Mouse (Mus musculus) neural tube, embryonic 10.5 days (tissue): ENCODE data around the gene Slc22a2.
A peak's percentile ranks its signal among the peaks of the same experiment; 100 is the strongest.
"Not testable (repeated sequence)": the region's sequence is repeated elsewhere in the genome, so short reads cannot be mapped to it uniquely, and the experiment has no call there.

ENCODE experiments used
- DNase-seq: peaks from one replicate; pipeline ENCODE4 v3.0.0-alpha.2; 2017; ENCODE audit warnings: low spot score; ENCODE audit errors: extremely low spot score

Gene Slc22a2

DNA sequence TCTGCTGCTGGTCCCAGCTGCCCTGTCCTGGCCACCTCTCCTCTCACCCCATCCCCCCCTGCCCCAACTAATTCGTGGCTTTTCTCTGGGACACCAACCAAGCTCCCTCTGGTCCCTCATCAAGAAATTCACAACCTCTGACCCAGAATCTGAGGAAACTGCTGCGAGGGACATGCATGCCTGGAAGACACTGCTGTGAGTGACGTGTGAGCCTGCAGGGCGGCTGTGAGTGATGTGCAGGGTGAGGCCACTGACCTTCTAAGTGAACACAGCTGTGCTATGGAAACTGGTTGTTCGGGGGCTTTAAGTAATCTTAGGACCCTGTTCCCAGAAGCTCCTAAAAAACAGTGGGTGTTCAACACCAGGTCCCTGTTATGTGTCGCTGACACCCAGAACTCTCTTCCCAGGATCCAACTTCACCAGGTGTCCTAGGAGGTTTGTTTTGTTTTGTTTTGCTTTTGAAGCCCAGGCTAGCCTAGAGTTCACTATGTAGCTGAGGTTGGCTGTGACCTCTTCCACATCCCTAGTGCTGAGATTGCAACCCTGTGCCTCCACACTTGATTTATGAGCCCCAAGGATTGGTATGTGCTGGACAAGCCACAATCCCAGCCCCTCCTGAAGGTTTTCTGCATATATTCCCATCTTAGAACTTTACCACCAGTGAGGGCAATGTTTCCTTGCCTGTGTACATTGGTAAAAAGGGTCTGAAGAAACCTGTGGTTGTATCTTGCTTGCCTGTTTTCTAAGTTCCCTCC, 47.2 kb downstream of the Slc22a2 start:
- DNase-seq, result peak; percentile 64

DNA sequence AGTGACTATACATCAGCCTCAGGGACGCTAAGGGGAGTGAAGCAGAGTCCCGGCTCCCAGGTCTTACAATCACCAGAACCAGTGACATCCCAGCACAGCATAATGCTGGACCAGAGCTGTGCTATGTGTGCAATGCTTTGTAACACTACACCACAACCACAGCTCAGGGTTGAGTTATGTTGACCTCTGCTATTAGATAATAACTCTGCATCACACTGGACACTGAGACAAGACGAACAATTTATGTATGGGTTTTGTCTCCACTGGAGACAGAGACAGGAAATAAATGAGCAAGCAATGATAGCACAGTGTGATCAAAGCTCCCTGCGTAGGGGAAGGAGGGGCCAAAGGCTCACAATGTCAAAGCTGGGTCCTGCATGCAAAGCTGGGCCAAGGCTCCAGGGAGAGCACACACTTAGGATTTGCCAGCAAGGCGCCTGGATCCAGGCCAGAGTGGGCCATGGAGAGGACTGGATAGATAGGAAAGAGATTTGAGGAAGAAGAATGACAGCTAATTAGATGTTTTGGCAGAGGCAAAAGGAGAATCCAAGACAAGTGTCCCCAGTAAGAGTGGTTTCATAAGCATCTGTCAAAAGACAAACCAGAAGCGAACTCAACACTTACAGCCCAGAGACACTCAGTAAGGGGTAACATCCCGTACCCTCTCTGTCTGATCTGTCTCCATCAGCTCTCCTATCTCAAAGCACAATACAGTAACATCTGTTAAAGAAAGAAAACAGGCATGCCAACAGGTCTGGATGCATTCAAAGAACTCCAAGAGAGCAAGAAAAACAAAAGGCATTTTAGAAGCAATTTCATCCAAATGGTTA, 48.1 kb downstream of the Slc22a2 start:
- DNase-seq, result peak; percentile 52

DNA sequence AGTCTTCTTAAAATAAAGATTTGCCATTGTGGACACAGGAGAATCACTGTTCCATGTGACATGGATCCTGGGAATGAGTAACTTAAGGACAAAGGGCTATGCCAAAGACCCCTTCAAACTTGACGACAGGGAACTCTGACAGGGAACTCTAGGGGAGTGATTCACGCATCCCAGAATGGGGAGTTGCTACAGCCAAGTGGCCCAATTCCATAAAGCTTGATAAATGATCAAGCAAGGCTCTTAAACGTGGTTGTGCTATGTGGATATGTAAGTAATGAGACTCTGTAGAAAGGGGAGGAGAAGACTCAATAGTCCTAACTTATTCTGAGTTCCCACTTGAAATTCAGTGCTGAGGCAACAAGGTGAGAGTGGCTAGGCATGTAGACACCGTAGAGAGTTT, 50.9 kb downstream of the Slc22a2 start:
- DNase-seq, result no peak

DNA sequence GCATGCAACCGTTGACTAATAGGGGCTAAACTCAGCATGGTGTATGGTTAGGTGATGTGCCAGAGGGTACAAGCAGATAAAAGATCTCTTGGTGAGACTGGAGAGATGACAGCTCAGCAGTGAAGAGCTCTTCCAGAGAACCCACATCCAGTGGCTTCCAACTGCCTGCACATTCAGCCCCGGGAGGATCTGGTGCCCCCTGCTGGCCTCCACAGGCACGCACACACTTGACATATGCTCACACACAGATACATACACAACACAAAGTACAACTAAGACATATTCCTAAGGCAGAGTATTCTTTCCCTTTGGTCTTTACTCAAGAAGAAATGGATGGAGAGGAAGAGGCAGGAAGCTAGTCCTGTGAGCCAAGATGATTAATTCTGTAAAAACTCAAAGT, 55.7 kb downstream of the Slc22a2 start:
- DNase-seq, result no peak

DNA sequence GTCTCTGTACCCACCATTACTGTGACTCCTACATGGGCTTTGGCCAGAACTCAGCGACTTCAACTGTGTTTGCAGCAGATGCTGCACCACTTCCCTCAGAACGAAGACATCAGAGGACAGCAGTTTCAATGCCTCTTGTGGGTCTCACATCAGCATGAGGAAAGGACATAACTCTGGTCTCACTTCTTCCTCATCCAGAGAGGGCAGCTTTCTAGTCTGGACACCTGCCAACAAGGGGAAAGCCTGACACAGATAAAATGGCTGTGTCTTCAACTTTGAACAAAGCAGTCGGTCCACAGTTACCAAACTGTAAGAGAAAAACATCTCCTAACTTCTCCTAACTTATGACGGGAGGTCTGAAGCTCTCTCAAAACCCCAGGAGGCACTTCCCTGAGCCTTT, 57.2 kb downstream of the Slc22a2 start:
- DNase-seq, result no peak

DNA sequence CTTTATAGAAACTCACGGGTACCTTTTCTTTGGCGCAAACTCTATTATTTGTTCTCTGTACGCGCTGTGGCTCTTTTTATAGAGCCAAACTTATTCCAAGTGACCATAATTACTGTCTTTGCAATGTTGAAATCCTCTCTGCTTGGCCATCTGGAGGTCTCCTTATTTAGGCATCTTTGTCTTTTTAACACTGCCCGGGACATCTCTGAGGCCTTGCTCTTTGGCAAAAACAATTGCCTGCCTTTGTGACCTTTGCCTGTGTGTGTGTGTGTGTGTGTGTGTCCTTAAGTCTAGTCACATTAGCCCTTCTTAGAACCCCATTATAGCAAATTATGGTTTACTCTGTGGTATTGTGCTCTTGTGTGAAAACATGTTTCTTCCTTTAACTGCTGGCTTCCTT, 61.5 kb downstream of the Slc22a2 start:
- DNase-seq, result no peak

DNA sequence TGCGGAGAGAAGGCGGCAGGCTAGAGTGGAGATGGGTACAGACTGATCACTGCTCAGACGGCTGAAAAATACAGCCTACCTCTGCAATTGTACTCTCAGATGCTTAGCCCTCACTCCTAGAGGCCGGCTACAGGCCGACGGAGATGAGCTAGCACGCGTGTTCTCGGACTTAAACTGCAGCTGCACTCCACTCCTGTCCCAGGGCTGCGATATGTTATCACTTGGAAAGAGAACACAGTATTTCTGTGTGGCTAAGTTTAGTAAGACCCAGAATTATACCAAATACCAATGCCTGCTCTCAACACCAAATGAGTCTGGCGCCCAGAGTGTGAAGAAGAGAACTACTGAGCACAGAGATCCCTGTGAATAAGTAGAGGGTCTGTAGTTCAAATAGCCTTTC, 68.7 kb downstream of the Slc22a2 start:
- no peak for DNase-seq

DNA sequence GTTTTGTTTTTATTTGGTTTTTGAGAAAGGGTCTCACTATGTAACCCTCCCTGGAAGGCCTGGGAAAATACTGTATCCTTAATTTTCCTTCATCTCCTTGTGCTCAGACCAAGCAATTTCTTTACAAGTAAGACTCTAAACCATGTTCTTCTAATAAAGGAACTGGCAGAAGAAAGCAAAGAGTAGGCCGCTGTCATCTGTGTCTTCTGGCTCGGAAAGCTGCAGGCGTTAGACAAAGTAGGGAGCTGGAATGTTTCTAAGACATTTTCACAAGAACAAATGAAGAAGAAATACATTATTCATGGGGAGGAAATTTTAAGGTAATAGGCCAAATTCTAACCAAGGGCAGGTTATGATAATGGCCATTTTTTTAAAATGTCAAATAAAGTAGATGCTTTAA, 70.1 kb downstream of the Slc22a2 start:
- DNase-seq, result no peak

DNA sequence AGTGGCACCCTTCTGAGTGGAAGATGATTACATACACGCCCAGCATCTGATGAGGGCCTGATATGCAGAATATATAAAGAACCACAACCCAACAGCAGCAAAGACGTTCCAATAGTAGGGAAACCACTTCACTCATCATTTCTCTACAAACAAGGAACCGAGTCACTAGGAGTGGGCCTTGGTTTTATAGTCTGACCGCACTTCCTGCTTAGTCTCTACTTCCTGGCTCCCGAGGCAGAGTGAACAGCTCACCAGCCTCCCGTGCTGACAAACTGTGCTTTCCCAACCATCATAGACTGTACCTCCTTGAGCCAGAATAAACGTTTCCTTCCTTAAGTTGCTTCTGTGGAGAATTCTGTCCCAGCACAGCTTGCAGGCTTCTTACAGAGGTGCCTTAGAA, 71.9 kb downstream of the Slc22a2 start:
- no peak for DNase-seq

DNA sequence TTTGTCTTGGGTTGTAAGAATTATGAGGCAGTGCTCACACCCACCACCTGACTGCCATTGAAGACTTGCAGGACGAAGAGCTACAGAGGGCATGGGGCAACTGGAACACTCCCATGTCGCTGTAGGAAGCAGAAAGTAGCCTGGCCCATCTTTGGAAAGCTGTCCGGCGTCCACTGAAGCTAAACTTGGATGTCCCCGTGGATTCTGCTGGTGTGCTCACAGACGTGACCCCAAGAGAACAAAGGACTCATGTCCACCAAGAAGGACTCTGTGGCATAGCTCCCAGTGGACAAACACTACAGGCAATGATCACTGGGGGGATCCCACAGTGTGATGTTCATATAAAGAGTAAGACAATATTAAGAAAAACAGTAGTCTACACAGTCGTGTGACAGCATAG, 74.9 kb downstream of the Slc22a2 start:
- DNase-seq, result no peak

DNA sequence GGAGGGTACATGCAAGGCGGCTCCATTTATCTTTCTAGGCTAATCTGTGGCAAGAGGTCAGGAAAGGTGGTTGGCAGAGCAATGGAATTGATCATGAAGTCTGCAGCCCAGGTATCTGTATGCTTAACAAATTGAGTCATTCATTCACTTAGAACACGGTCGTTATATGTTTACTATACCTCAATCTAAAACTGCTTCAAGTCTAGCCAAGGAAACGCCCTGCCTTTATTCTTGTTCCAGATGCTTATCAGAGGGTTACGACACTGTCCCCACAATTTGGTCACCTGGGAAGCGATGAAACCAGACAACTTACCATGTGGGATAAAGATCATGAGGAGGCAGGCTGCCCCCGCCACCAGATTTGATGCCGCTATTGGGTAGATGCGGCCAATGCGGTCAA, 75.3 kb downstream of the Slc22a2 start:
- no peak for DNase-seq

DNA sequence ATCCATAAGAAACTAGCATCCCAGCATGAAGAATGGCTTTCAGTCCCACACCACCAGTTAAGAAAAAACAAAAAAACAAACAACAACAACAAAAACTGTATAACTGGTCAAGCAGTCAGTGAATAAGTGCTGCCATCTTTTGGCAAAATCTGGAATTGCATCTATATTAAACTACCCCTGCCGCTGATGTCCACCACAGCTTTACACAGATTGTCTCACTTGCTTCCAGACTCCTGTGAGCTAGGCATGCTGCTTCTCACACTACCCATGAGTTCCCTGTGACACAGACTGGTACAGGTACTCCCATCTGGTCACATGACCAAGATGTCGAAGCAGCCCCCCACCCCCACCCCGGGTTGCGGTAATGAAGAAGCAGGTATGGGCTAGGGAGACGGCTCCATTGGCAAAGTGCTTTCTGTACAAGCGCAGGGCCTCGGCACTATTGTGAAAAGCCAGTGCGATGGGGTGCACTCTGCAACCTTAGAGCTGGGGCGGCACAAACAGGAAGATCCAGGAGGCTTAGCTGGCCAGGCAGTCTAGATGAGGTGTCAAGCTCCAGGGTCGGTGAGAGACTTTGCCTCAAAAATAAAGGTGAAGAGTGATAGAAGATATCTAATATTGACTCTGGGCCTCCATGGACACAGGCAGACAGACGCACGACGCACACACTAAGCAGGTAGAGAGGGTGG, 76.8 kb downstream of the Slc22a2 start:
- DNase-seq, result peak; percentile 29

DNA sequence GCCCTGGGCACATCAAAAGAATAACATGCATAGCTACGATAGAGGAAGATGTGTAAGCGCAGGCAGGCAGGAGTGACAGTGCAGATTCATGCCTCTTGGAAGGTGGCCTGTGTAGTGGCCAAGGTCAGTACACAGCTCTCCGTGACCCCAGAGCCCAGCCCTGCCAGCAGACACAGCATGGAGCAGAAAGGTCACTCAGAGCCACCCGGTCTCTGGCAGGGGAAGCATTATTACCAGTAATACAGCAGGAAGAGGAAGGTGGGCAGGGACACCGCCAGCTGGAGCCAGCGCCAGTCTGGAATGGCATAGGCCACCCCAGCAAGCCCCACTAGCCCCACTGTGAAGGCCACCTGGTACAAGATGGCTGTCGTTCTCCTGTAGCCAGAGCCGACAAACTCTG, 80.2 kb downstream of the Slc22a2 start:
- no peak for DNase-seq

DNA sequence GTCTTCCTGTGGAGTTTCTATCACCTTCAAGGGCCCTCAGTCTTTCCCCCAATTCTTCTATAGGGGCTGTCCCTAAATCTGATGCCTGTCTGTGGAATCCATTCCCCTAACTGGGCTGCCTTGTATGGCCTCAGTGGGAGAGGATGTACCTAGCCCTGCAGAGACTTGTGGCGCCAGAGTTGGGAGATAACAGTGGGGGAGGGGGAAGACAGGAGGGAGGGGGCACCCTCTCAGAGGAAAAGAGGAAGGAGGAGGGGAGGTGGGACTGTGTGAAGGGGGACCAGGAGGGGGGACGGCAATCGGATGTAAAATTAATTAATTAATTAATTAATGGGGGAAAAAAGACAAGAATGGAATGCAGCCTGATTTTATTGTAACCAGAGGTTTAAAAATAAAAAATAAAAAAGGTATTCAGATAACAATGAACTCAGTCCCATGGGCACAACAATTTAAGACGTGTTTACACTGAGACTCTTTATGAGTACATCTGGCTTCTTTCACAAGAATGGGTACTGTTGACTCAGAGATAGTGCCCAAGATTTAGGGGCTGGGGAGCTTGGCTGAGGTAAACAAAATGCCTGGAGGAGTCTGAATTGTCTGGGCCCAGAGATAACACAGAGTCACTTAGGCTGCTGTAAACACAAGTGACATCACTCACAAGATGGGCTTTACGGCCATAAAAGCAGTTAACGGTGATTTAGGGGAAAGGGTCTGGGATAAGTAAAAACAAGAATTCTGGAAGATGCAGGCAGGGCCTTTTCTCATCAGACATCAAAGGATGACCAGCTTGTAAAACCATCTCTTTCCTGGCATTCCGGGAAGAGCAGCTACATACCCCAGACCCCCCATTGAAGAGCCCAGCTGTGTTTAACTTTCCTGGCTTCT, 84.8 kb downstream of the Slc22a2 start:
- peak; percentile 42 for DNase-seq

DNA sequence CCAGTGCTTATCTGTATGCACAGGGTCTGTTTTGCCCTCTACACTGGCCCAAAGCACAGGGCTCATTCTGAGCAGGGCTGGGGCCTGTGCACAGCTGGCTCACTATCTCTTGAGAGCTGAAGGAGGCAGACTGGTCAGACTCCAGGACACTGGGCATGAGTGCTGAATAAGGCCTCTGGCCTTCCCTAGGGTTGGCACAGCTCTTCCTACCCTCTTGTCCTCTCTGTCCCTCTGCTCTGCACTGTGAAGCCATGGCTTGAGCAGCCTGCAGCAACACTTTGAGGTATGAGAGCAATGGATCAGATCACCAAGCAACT, 85.4 kb downstream of the Slc22a2 start:
- no peak for DNase-seq

DNA sequence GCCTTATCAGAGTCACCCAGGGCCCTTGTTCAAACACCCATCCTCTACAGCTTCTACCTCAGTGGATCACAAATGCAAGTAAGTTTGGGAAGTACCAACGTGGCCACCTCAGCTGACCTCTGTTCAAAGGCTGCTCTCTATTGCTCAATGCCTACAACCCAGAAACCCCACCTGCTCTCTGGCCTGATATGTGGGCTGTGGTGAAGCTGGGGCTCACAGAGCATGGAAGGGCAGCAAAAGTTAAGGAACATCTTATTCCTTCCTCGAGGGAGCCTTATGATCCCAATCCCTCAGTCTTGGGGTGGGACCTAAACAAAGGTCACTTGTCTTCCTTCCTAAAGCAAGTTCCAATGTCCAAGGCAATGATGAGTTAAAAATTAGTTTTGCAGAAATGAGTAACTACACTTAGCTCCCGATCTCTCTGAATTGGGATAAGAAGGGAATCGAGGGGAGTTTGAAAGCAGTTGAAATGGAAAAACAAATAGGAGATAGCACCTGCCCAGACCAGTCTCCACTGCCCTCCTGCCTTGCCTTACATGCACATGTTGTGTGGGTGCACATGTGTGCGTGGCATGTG, 87.2 kb downstream of the Slc22a2 start:
- DNase-seq, result no peak

DNA sequence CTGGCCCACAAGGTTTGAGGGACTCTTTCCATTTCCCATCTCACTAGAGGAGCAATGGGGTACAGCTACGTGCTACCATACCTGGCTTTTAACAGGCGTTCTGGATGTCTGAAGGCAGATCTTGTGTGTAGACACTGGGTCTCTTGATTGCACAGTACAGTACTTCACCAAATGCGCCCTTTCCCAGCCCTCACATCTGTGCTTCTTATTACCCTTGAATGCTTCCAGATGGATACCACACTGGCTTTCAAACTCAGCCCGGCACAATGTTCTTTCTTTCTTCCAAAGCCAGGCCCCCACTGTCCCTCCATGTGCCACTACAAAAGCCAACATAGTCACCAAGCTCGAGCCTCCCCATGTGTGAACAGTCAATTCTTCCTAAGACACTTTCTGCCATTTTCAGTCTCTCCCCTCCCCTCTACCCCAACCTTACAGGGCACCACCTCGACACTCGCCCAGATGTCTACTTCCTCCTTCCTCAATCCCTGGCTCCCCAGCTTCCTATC, 88.4 kb downstream of the Slc22a2 start:
- peak; percentile 36 for DNase-seq

DNA sequence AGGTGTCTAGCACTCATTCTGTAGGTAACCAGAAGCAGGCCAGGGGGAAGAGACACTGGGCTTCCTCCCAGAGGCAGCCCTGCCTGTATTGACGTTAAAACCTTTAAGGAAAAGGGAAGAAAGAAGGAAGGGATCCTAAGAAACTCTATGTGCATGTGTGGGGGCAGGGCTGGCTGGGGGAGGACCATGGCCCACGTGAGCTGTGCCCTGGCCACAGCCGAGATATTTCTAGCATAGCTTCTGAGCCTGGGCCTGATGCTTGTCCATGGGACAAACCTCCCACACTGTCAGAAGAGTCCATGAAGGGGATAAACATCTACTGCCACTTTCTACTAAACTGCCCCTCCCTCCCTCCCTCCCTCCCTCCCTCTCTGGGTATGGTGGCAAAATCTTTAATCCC, 89.9 kb downstream of the Slc22a2 start:
- no peak for DNase-seq

DNA sequence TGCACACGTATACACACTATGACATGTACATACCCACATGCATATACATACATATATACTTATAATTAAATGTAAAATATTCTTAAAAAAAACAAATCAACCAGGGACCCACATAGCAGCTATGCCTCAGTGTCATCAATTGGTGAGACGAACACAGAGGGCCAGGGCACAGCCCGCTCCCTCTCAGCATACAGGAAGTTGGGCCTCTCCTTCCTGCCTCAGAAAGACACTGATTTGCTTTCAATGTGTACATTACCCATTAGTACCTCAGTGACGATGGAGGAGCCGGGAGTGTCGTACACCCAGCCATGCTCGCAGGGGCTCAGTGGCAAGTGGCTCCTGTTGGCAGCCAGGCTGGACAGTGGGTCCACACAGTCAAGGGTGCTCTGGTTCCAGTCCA, 91.0 kb downstream of the Slc22a2 start:
- DNase-seq, result not testable (repeated sequence)

DNA sequence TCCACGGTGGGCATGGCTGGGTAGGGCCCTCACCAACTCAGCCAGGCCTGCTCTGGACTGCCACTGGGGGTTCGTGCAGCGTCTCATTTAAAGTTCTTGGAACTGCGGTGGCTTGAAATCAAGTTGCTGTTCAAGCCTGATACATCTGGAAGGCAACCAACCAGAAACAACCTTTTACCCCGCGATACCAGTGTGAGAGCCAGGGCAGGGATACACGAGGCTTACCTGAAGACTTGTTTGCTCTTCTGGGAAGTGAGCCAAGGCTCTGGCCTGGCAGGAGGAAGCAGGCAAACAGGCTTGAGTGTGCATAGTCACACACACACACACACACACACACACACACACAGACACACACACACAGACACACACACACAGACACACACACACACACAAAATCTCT, 91.7 kb downstream of the Slc22a2 start, which contains the start of gene Slc22a1:
Slc22a1 (minus strand) TSS at position 184 of the 400 bp plus-strand sequence.
- no peak for DNase-seq

DNA sequence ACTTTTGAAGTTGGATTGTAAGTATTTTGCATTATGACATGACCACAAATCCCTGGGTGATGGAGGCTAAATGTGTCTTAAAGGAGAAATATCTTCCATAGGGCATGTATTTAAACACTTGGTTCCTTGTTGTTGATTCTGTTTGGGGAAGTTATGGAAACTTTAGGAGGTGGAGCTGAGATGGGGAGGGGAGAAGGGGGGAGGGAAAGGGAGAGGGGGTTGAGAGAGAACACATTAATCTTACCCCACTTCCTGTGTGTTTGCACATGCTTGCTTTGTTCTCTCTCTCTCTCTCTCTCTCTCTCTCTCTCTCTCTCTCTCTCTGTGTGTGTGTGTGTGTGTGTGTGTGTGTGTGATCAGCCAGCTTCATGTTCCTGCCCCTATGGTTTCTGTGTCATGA, 93.2 kb downstream of the Slc22a2 start:
- no peak for DNase-seq
